Mouse (Mus musculus) gastrocnemius, postnatal 25 days (tissue): ENCODE results near the gene Rassf8. TPM values are rescaled to one million over a fixed set of nuclear protein-coding genes. Genes with fewer than 3 reads are reported as not detected.

ENCODE experiments used
- DNase-seq: peaks from one replicate; pipeline ENCODE4 v3.0.0; 2022
- total RNA-seq, 2 experiments: library from RNA; stranded (reverse); gene quantifications; 1 replicate in 1 of 2; 2 replicates in 1 of 2; pipeline ENCODE4 v1.2.3; 2021

The Rassf8 gene
- total RNA-seq, 2 experiments from 2014 or later = 27.2 to 35.6 TPM

DNA sequence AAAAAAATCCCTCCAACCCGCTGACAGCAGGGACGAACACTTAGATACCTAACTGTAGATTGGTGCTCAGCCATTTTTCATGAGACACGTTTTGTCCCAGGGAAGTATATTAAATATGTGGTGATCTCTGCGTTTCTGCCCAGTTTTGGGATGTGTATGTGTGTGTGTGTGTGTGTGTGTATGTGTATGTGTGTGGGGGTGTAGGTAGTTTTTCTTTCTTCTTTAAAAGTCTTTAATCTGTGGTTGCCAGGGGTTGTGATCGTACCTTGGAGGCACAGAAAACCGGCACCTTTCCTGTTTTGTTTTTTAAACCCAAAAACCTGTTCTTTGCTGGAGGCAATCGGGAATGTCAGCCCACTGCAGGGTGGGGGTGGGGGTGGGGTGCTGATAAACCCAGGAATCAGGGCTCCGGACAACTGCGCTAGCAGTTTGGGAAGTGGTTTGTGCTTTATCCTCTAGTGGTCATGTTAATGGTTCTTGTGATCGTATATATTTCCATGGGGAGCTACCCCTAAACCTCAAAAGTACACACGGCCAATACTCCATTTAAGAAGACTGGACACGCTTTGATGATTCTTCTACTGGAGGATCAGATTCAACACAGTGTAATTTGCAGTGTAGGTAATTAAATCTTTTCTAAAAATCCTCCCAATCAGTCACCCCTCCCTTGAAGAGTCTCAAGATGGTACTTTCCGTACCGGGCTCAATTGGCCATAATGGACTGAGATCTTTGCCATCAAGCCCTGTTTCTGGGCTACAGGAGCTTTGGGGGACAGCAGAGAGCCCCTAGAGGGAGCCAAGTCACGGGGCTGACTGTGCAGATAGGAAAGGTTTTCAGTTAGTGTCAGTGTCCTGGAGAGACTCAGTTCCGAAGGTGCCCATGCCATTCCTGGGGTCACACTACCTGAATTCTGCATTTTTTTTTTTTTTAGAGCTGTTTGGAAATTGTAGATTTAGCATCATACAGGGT is 1.4 kb downstream of the Rassf8 start:
- DNase-seq = no peak

DNA sequence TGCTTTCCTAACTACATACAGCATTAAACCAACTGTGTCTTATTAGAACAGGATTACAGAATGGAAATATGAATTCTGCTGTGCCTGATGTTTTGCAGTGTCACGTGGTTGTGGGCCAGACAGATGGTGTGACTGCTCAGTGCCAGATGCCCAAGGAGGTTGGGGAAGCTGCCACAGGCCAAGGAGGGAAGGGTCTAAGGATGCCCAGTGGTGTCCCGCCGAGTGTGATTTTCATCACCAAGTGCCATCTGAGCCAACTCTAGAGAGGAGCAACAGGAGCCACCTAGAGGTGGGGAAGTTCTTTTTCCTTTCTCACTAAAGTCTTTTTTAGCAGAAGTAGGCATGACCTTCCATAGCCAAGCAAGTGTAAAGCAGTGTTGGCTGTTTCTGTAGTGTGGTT is 3.8 kb downstream of the Rassf8 start:
- DNase-seq = no peak

DNA sequence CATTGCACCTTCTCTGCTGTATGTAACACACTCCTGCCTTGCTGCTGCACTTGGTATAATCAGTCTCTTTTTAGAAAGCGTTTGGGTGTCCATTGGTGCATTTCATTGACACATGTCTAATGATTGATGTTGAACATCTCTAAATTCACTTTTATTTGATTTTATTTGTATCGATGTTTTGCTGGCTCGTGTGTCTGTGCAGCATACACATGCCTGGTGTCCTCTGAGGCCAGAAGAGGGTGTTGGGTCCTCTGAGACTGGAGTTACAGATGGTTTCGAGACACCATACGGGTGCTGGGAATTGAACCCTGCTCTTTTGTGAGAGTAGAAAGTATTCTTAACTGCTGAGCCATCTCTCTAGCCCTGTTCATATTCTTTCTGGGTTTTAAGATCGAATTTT is 6.7 kb downstream of the Rassf8 start:
- no peak for DNase-seq

DNA sequence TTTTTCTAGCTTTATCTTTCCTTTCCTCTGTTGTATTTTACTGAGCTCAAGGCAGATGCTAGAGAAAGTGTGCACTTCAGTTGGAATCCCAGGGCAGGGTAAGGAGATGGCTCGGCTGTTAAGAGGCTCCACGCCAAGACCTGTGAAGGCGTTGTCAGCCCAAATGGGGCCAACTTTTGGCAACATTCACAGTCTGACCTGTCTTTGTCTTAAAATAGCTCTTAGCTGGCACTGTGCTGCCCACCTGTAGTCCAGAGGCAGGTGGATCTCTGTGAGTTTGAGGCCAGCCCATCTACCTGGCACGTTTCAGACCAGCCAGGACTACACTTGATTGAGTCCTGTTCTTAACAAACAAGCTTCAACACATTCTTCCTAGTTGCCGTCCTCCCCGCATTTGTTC is 7.9 kb downstream of the Rassf8 start:
- DNase-seq = no peak

DNA sequence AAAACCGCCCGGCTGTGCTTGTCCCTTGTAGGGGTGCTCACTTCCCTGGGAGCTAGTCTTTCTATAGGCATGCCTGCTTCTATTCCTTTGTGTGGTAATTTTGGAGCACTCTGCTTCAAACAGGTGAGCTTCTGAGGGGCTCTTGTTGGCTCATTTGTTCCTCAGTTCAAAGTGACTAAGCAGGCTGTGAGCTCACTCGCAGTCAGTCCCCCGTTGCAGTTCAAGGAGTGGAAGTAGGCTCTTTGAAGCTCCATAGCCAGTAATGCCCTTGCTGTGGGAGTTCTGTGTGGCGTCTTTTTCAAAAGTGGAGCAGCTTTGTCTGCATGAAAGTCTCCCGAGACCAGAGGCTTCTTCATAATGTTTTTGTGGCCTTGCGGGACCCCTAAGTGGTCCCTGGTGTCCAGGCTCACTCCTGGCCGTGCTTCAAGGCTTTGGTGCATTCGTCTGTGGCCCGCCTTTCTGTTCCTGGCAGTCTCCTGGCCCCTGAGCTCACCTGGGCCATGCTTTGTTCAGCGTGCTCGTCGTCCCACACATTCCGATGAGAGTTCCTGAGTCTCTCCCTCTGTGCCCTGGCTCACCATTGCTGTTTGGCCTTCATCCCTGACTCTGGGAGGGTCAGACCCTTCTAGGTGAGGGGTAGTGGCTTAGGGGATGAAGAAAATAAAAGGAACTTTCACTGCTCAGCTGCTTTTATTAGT is 9.5 kb downstream of the Rassf8 start:
- DNase-seq = no peak

DNA sequence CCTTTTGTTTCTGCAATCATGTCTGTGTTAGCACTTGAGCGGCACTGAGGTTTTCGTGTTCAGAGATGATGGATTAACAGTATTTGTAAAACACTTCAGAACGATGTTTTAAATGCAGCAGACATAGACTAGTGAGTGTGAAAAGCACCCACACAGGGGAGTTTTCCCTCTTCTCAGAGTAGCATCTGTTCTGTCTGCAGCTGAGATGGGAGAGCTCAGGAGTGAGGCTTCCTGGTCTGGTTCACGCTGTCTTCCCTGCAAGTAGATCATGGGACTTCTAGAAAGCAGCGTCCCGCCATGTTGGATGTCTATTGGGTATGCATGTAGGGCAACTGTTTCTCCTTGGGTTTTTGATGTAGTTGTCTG is 10.1 kb downstream of the Rassf8 start:
- DNase-seq = no peak

DNA sequence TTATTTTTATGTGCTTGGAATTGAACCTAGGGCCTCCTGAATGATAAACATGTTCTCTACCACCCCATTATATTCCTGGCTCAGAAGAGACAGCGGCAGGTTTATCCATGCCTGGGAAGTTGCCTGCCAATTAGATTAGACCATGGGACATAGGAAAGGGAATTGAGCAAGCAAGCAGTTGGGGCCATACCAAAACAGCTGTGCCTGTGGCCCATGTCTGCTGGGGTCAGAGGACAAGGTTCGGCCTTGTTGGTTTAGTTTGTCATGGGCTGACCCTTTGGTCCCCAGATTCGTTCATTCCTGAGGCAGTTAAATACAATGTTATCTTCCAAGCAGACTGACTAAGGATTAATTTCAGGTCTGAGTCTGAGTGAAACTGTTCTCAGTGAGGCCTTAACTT is 10.8 kb downstream of the Rassf8 start:
- no peak for DNase-seq

DNA sequence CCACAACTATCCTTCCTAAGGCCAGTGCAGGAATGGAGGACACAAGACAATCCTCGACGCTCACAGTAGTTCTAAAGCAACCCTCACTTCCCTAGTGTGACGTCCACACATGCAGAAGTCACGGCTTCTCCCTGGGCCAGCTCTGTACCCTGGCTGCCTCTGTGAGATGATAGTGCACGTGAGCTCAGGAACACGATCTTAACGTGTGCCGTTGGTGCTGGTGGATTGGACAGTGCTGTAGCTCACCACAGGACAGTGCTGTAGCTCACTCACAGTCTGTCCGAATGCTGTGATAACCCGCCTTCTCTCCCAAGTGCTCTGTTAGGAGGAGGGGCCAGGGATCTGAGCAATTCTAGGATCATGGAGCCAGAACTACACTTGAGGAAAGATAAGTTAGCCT is 12.1 kb downstream of the Rassf8 start:
- DNase-seq = no peak

DNA sequence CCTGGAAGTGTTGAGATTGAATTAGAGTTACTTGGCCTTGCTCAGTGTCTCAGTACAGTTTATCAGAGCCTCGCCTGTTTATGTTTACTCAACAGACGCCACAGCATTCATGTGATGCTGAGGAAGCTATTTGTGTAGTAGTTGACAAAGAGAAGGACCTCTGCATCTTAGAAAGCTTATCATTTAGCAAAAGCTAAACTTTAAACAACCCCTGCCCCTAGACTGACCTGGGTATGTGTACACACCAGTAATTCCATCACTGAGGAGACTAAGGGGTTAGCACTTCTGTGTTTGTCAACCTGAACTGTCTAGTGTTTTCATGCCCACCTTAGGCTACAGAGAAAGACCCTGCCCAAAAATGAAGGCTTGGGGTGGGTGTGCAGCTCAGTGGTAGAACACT is 12.9 kb downstream of the Rassf8 start:
- DNase-seq = no peak

DNA sequence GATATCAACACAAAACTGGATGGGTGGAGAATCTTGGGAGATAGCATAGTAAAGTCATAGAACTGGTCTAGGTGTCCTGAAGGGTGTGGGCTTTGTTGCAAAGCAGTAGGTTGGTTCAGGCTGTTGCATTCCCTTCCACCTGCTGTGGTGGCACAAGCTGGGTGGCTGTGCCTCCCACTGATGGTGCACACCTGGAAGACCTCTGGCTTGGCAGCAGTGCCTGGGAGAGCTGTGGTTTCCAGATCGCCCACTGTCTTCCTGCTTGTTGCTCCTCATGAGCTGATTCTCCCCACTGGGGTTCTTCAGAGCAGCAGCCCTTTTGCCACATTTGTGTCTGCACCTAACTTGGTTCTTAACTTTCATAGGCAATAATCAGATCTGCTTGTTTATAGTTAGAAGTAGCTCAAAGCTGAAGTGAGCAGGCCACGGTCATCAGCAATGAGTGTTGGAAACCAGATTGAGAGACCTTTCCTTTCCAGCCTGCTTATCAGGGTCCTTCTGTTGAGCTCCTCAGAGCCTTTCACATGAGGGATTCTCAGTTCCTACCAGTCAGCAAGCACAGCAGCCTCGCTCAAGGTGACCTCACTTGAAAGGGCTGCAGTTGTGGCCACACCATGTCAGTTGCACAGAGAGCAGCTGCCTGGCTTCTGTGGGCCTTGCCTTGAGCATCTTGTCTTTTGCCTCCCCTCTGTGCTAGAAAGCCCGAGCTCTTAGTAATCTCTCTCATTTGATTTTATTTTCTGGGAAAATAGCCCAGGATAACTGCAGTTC is 13.9 kb downstream of the Rassf8 start:
- no peak for DNase-seq

DNA sequence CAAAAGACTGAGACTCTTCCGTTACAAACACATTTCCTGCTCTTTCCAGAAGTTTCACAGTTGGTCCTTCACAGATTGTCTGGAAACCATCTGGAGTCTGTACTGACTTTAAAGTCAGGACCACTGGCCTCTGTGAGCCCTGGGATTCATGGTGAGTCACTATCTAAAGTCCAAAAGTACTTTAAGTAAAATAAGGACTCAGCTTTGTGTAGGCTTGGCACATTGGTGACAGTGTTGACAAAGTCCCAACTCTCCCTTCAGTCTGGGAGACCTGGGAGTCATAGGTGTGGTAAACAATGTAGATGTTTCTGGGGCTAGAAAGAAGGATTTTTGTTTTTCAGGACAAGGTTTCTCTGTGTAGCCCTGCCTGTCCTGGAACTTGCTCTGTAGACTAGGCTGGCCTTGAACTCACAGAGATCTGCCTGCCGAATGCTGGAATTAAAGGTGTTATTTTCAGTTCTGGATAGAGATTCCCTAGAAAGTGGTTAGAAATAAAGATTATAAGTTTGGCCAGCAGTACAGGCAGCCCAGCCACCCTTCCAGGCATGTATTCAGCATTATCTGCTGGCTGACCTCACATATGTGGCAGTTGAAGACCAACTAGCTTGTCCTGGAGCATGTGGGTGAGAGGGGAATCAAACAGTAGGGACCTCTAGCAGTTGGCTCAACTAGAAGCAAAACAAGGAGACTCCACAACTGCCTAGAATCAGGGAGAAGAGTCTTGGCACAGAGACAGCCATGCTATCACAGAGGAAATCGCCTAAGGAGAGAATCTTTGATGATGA is 14.8 kb downstream of the Rassf8 start:
- DNase-seq = no peak

DNA sequence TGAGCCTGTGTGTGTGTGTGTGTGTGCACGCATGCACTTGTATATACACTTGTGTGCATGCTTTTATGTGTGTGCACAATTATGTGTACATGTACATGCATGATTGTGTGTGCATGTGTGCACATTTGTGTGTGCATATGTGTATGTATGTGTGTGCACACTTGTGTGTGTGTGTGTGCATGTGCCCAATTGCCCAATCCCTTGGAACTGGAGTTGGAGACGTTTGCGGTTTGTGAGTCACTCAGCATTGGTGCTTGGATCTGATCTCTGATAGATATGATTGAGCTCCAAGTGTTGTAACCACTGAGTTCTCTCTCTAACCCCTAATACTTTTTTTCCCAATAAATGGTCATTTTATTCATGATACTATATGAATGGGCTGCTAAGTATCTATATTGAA is 15.5 kb downstream of the Rassf8 start:
- DNase-seq = no peak

DNA sequence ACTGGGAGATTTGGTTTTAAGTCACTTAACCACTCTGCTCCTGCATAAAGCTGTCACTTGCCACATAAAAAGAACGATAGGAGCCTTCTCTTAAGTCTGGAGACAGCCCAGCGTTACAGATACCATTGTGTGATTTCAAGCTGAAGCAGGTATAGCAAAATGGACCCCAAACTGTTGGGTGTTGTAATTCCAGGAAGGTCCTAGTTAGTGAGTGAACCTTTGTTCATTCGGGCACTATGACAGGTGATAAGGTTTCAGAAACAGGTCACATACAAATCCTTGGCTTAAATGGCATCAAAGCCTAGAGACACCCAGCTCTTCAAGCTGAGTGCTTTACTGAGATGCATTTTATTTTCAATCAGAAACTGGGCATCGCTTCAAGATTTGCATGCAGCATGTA is 16.5 kb downstream of the Rassf8 start:
- DNase-seq = peak; percentile 1

DNA sequence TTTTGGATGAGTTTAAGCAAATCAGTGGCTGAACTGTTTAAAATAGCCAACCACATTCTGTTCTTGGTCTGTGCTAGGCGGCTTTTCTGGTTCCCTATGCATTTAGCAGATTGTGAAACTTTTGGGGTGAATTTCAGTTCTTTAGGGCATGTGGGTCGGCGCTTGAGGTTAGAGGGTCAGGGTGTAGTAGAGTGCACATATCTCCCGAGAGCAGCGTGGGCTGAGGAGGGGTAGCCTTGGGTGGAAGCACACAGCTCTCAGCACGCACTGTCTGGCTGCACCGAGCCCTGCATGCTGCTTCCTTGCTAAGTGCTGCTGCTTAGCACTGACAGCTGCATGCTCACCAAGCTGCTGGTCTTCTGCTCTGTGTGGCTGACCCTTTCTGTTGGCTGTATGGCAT is 18.5 kb downstream of the Rassf8 start:
- DNase-seq = no peak

DNA sequence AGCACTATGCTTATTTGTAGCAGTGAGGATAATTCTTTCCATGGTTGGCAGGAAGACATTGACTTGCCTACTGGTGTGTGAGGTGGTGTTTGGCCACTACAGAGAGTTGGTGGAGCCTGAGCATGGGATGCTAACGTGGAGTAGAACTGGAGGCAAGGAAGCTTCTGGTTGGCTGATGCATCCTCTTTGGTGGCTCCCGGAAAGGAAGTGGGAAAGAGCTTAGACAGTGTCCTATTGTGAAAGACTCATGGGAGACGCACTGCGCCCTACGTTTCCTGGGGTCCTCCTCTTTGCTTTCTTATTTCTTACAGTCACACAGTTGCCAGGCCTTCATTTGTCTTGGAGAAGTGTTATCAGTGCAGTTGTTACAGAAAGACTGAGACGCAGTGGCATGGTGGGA is 20.4 kb downstream of the Rassf8 start:
- DNase-seq = no peak

DNA sequence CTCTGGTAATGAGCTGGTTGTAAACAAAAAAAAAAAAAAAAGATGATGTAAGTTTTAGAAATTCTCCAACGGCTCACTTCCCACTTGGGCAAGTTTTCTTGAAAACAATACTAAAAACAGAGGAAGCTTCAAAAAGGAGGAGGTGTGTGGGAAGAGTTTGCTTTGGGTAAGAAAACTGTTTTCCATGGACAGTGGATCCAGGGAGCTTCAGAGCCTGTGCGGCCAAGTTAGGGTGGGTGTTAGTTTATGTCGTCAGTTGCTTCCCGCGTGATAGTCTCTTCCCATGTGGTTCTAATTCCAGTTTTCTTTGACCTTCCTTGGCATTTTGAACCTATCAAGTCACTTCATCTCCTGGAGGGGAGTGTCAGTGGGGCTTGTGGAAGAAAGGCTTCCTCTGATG is 21.1 kb downstream of the Rassf8 start:
- DNase-seq = no peak

DNA sequence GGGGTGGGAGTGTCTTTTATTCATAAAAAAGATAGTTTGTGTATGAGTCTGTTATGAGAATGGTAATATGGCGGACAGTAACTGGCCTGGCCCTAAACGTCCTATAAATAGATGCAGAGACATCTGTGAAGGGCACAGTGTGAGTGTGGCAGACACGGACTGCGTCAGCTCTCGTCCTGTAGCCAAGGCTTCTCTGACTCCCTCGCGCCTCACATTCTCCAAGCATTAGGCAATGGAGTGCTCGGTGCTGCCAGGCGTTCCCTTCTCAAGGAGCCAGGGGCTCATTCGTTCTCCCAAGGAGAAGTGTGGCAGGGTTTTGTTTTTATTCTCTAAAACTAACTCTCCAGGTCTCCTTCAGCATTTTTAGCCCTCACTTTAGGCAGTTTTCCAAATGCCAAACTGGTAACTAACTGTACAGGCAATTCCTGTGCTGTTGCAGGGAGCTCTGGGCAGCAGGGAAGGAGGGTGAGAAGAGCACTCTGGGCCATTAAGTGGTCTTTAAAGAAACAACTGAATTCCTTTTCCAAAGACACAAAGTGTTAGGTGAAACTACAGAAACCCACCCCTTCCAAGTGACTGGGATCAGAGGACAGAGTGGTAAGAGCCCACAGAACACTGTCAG is 22.2 kb downstream of the Rassf8 start:
- DNase-seq = peak; percentile 85

DNA sequence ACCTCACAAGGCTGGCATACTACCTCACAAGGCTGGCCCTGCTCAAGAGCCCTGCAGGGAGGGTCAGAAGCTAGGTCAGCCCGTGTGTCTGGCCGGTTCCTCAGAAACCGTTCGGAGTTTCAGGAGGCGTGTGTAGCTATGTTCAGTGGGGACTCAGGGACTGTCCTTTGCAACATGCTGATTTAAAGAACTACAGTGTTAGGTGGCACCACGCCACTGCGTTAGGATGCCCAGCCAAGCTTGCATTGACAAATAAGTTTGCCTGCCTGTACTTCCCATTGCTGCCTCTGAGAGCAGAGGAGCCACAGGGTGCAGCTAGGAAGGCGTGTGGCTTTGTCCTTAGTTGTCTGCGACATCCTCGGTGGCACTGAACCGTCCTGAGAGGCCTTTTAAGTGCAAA is 23.3 kb downstream of the Rassf8 start:
- DNase-seq = no peak

DNA sequence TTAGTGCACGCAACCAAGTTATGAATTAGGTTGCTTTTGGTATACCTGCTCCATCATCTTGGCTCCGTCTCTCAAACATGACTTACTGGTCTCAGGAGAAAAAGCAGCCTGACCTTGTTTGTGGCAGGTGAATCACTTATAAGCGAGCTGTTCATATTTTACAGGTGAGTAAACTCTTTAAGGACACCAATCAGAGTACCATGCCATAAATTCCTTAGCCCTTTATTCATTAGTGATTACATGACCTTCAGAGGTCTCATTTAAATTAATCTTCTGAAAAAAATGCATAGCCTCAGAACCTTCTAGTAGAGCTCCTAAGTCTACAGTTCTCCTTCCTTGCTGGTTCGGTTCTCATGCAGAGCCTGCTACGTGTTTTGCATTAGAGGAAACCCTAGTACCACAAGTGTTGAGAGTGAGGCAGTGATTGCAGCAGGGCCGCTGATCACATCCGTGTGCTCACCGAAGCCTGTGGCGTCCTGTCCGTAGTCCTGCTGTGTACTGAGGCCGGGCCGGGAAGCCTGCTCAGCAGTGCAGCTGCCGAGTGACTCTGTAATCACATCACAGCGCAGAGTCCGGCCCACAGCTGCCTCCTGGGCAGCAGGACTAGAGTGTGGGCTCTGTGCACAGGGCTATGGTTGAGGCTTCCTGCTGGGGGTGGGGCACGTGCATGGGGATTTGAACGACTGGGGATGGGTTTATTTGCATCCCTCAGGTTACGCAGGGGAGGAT is 23.9 kb downstream of the Rassf8 start:
- no peak for DNase-seq

DNA sequence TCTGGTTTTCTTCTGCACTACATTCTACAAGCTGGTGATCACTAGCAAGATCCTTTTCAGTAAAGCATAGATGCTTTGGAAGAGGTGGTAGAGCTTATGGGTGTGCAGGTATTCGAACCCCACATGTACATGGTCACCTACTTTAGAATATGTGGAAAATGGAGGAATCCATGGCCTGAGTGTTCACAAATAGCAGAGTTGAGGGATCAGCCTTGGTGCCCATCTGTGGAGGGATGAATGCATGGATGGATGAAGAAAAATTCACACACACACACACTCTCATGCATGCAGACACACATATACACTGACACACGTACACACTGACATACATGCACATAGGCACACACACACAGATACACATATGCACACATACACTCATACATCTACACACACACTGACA is 27.9 kb downstream of the Rassf8 start:
- no peak for DNase-seq

DNA sequence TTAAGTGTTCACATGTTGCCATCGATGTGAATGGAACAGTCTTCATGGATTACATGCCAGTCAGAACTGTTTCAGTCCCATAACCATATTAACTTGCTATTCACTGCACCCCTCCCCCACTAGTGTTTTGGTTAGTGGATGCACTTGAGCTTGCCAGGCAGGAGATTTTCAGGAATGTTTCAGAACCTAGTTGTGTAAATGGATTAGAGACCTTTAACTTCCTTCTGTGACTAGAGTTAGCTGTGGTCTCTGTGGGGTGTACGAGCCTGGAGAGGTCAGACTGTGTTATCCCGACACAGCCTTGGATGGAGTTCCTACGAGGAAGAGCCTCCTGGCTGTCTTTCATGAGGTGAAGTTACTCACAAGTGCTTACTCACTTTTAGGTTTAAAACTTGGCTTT is 29.7 kb downstream of the Rassf8 start:
- DNase-seq = no peak
